Mouse (Mus musculus) bone marrow, adult 2 months (tissue): ENCODE data around the gene Trim32.

Source experiments
- CTCF ChIP-seq: fragments of 200-500 bp; IDR thresholded peaks from 2 replicates; pipeline ENCODE4 v1.5.1; 2011; ENCODE audit warnings: low read length, control low read depth; ENCODE audit not compliant: control insufficient read depth, insufficient read depth
- POLR2A ChIP-seq: fragments of 200-500 bp; IDR thresholded peaks from 2 replicates; pipeline ENCODE4 v1.6.1; 2011; ENCODE audit warnings: low read depth, mild to moderate bottlenecking, control low read depth, low read length, borderline replicate concordance; ENCODE audit not compliant: control insufficient read depth

DNA sequence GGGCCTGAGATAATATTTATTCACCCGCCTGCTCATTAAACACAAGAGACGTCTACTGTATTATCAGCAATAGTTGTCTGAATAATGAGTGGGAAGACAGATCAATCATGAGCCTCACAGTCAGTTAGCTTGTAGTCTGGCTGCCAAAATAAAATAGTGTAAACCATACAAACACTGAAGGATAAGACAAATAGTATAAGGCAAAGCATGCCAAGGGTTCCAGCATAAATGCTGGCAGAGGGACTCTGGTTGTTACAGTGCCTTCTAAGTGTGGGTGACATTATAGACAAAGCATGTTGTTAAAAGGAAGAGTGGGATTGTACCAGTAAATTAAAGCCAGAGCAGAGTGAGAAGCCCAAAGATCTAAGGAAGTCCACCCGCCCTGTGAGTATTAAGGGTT, 15.3 kb downstream of the Trim32 start:
- TF ChIP-seq POLR2A (no peak), CTCF (no peak)
